Mouse (Mus musculus): ENCODE results near the gene Bcl2l14. TPM values are rescaled to one million over a fixed set of nuclear protein-coding genes. Genes with fewer than 3 reads are reported as not detected.
A peak's percentile ranks its signal among the peaks of the same experiment; 100 is the strongest.

Bcl2l14 gene
- polyA plus RNA-seq, 1 experiment from 2014 or later = not detected

DNA sequence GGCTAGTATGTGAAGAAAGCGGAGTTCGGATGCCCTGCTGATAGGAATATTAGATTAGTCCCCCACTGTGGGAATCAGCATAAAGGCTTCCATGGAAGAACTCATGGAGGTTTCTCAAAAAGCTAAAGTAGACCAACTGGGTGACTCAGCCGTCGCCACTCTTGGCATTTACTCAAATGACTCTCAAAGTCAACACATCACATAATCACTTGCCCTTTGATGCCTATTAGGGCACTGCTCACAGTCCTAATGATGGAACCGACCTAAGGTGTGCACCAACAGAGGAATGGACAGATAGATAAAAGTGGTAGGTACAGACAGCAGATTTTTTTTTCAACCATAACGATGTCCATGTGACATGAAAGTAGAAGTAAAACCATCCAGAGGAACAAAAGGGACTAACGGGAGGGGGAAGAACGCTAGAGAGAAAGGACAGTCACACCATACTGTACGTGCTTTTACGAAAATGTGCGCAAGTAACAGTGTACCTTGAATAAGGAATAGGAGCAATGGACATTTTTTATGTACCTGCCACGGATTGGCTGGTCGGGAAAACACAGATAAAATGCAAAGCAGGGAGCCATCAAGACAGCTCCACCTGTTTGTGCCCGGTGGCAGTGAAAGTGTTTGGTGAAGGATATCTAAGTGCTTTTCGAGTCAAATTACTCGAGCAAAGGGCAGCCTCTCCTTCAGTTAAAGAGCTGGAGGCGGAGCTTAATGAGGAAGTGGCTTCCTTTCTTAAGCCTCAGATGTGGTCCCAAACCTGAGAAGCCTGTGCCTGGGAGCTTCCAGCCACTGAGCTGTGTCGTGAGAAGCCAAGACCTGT lies 17.8 kb downstream of the Bcl2l14 start:
- no peak overlapping the region for H3K9ac ChIP-seq
- 66% methylated on average over 18 of the region's 18 CpGs for WGBS
- H3K4me2 ChIP-seq = no peak overlapping the region
- H3K4me1 ChIP-seq (replicated peaks) = no peaks in the 10 kb centered on the region
- ATAC-seq (ENCODE audit: low read depth) = no peak
- H3K9me3 ChIP-seq = no peaks in the 10 kb centered on the region
- H3K36me3 ChIP-seq = no peaks in the 10 kb centered on the region
- no peaks in the 10 kb centered on the region for H3K27me3 ChIP-seq
- H3K27ac ChIP-seq (replicated peaks) = no peak overlapping the region
- no peak overlapping the region for H3K4me3 ChIP-seq

DNA sequence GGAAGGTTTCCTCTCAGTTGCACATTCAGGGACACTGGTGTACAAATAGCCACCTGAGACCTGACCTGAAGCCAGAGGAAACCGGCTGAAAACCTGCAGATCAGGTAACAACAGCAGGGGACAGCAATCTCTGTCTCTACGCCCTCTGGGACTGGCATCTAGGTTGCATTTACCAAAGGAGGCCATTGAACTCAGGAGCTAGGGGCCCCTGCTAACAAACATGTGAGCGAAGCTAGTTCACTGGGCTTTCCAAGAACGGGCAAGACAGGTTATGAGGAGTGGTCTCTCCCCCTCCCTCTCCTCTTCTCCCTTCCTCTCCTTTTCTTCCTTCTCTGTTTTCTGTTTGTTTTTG lies 18.4 kb downstream of the Bcl2l14 start:
- no peaks in the 10 kb centered on the region for H3K9me3 ChIP-seq
- H3K27ac ChIP-seq (replicated peaks) = no peak overlapping the region
- no peak overlapping the region for H3K9ac ChIP-seq
- 73% methylated on average over 4 of the region's 4 CpGs for WGBS
- H3K27me3 ChIP-seq = no peaks in the 10 kb centered on the region
- no peaks in the 10 kb centered on the region for H3K36me3 ChIP-seq
- no peaks in the 10 kb centered on the region for H3K4me1 ChIP-seq (replicated peaks)
- ATAC-seq (ENCODE audit: low read depth) = no peak
- H3K4me2 ChIP-seq = no peak overlapping the region
- no peak overlapping the region for H3K4me3 ChIP-seq

DNA sequence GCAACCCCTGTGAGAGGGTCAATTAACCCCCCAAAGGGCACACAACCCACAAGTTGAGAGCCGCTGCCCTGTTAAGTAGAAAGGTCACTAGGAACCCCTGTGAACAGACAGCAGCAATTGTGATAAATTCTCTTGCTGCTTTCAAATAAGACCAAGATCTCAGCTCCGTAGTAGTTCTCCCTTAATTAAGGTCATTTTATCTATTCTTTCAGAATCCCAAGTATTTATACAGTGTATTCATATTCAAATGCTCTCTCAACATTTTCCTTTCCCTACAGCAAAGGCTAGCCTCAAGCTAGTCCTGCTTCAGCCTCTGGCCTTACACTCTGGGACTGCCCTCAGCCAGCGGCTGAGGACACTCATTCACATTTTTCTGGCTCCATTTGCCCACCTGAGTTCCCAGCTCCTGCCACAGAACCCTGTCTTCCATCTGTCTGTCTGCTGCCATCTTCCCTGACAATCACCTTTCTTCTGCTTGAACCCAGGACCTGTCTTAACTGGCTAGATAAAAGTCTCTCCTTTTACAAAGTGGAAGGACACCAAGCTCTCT lies 20.5 kb downstream of the Bcl2l14 start:
- Histone ChIP-seq H3K9me3 (no peaks in the 10 kb centered on the region), H3K9ac (no peak overlapping the region), H3K4me1 (replicated peaks) (no peaks in the 10 kb centered on the region), H3K36me3 (no peaks in the 10 kb centered on the region), H3K4me3 (no peak overlapping the region), H3K4me2 (no peak overlapping the region), H3K27ac (replicated peaks) (no peak overlapping the region), H3K27me3 (no peaks in the 10 kb centered on the region)
- no peak for ATAC-seq (ENCODE audit: low read depth)
- WGBS = 49% methylated on average over 3 of the region's 3 CpGs

DNA sequence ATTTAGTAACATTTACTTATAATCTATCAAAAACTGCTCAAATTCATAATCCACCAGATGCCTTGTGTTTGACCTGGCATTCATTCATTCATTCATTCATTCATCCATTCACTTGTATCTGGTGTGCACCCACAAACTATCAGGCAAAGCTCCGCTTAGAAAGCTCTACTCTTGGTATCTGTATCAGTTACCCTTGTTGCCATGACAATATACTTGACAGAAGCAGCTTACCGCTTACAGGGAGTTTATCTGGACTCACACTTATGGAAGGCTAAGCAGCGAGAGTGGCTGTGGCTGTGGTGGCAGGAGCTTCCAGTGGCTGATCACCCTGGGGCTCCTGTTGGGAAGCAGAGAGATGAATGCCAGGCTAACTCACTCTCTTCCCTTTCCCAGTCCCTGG lies 21.8 kb downstream of the Bcl2l14 start:
- H3K27ac ChIP-seq (replicated peaks) = no peak overlapping the region
- WGBS = 82% methylated on average over 3 of the region's 3 CpGs
- no peak for ATAC-seq (ENCODE audit: low read depth)

DNA sequence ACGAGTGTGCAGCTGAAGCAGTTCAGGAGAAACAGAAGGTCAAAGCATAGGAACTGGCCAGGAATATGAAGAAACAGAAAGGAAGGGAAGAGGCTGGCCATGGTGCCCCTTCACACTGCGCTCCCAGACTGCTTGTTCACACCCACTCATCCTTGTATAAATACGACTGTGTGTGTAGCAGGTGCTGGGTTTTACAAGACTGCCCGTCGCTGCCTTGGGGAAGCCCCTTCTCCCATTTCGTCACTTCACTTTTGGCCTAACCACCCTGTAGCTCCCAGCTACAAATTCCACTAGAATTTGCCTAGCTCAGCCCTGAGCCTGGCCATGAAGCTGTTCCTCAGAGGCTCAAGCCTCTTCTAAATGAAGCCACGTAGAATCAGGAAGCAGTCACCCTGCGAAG lies 24.3 kb downstream of the Bcl2l14 start:
- no peak overlapping the region for H3K27ac ChIP-seq (replicated peaks)
- H3K36me3 ChIP-seq = no peaks in the 10 kb centered on the region
- H3K27me3 ChIP-seq = no peaks in the 10 kb centered on the region
- H3K4me2 ChIP-seq = no peak overlapping the region
- H3K9ac ChIP-seq = no peak overlapping the region
- ATAC-seq (ENCODE audit: low read depth) = no peak
- no peak overlapping the region for H3K4me3 ChIP-seq
- 0 out of 2 replicates have a peak, but pooled peaks cover 1% of the 10 kb centered on the region for H3K4me1 ChIP-seq (replicated peaks)
- H3K9me3 ChIP-seq = no peaks in the 10 kb centered on the region
- 85% methylated on average over 8 of the region's 8 CpGs for WGBS

More for the DNA sequence above, 21.8 kb downstream of the Bcl2l14 start:
- Histone ChIP-seq H3K9ac (no peak overlapping the region), H3K9me3 (no peaks in the 10 kb centered on the region), H3K27me3 (no peaks in the 10 kb centered on the region), H3K4me3 (no peak overlapping the region), H3K36me3 (no peaks in the 10 kb centered on the region), H3K4me2 (no peak overlapping the region), H3K4me1 (replicated peaks) (no peaks in the 10 kb centered on the region)

DNA sequence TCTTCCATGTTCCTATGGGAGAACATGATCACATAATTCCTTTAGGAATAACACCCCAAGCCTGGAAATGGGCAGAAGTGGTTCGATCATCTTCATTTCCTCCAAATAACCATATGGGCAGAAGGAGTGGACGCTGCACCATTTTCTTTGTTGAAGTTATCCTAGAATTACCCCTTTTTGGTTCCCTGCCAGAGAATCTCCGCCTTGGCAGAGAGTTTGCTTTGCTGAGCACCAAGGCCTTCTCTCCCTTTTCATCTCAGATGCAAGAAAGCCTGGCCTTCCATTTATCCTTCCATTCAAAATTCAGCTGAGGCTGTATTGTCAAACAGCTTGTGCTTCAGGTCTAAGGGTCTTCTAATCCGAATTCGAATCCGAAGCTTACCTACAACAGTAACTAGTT lies 25.8 kb downstream of the Bcl2l14 start:
- Histone ChIP-seq H3K4me2 (no peak overlapping the region), H3K9ac (no peak overlapping the region), H3K4me1 (replicated peaks) (0 out of 2 replicates have a peak, but pooled peaks cover 2% of the 10 kb centered on the region), H3K36me3 (no peaks in the 10 kb centered on the region), H3K27ac (replicated peaks) (no peak overlapping the region), H3K9me3 (no peaks in the 10 kb centered on the region), H3K4me3 (no peak overlapping the region), H3K27me3 (no peaks in the 10 kb centered on the region)
- 82% methylated on average over 6 of the region's 6 CpGs for WGBS
- no peak for ATAC-seq (ENCODE audit: low read depth)

DNA sequence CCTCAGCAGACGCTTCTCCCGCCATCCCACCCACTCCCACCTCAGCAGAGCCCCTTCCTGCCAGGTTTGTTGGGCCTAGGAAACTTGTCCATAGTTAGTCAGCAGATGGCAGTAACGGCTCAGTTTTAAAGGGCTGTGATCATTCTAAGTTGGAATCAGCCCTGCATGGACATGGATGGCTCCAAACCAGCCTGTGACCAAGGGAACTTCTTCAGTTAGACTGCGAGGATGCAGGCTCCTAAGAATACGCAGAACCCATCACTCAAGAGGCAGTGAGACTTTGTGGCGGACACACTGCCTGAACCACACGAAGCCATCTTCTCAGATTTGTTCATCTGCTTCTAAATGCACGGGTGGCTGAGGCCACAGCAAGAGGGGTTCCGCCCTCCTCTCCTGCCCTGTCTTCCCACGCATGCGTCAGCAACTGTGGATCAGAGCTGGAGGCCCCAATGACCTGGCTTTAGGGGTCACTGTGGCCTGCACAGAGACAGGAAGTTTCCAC lies 29.1 kb downstream of the Bcl2l14 start:
- ATAC-seq (ENCODE audit: low read depth) = peak; percentile 68
- Histone ChIP-seq H3K9ac (no peak overlapping the region), H3K27ac (replicated peaks) (no peak overlapping the region), H3K4me1 (replicated peaks) (0 out of 2 replicates have a peak, but pooled peaks cover 5% of the 10 kb centered on the region), H3K9me3 (no peaks in the 10 kb centered on the region), H3K27me3 (no peaks in the 10 kb centered on the region), H3K4me2 (no peak overlapping the region), H3K36me3 (no peaks in the 10 kb centered on the region), H3K4me3 (no peak overlapping the region)
- 49% methylated on average over 11 of the region's 11 CpGs for WGBS

DNA sequence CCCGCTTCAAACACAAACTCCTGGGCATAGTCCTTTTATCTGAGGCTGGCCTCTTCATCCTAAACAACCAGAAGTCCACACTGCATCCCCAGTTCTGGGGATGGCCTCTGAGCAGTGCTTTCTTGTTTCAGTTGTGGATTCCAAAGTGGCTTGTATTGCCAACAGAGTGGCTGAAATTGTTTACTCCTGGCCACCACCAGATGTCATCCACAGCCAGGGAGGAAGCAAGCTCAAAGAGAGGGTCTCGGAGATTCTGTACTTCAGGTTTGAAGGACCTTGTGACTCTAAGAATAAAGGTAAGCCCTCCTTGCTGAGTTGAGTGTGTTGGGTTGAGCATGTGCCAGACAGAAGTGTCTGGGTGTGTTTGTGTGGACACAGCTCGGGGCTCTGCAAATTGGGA lies 31.0 kb downstream of the Bcl2l14 start:
- Histone ChIP-seq H3K4me1 (replicated peaks) (0 out of 2 replicates have a peak, but pooled peaks cover 5% of the 10 kb centered on the region), H3K27ac (replicated peaks) (no peak overlapping the region), H3K27me3 (no peaks in the 10 kb centered on the region), H3K36me3 (no peaks in the 10 kb centered on the region), H3K9ac (no peak overlapping the region), H3K4me3 (no peak overlapping the region), H3K9me3 (no peaks in the 10 kb centered on the region), H3K4me2 (no peak overlapping the region)
- no peak for ATAC-seq (ENCODE audit: low read depth)
- WGBS = 86% methylated on average over 3 of the region's 3 CpGs

DNA sequence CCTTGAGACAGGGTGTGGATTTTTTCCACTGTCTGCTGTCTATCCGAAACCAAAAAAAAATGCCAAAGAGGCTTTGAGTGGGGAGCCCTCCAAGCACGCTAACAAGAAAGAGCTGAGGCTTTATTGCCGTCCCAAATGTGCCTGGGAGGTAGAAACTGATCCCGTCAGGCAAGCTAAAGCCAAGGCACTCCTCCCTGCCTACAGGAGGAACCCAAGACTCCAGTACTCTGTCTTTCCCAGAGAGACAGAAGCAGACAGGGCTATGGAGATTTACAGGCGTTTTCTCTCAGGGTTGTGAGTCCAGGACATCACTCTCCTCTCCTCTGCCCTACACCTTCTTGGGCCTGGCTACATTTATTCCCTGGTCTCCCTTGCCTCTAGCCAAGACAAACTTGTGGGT lies 32.3 kb downstream of the Bcl2l14 start:
- H3K4me3 ChIP-seq = no peak overlapping the region
- no peak overlapping the region for H3K4me2 ChIP-seq
- no peak overlapping the region for H3K9ac ChIP-seq
- WGBS = 61% methylated on average over 5 of the region's 5 CpGs
- H3K4me1 ChIP-seq (replicated peaks) = 0 out of 2 replicates have a peak, but pooled peaks cover 5% of the 10 kb centered on the region
- no peak overlapping the region for H3K27ac ChIP-seq (replicated peaks)
- no peaks in the 10 kb centered on the region for H3K36me3 ChIP-seq
- no peaks in the 10 kb centered on the region for H3K9me3 ChIP-seq
- H3K27me3 ChIP-seq = no peaks in the 10 kb centered on the region
- no peak for ATAC-seq (ENCODE audit: low read depth)

DNA sequence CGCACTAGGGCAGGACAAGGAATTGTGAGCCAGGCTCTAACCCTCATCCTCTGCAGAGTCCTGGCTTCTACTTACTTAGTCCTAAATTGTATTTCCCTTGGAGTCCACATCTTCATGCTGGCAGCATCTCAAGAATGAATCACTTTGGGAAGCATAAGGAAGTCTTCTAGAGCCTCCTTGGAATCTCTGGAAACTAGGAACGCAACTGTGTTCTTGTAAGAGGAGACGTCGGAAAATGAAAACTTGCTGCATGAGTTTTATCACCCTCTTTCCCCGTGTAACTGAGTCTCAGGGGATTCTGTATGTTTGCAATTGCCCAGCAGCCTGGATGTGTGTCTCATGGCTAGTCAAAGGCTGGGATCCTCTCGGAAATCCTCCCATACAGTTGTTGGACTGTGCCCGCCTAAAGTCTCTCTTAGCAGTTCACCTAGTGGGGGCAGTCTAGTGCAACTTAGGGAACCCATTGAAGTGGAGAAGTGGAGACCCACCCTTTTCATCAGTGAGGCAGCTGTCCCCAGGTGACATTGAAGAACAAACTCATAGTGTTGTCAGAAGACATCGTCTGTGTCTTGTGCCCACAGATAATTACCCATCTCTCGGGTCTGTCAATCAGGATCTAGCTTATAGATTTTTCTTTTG lies 34.2 kb downstream of the Bcl2l14 start:
- Histone ChIP-seq H3K36me3 (no peaks in the 10 kb centered on the region), H3K27me3 (no peaks in the 10 kb centered on the region), H3K27ac (replicated peaks) (no peak overlapping the region), H3K4me1 (replicated peaks) (0 out of 2 replicates have a peak, but pooled peaks cover 5% of the 10 kb centered on the region), H3K4me2 (no peak overlapping the region), H3K9me3 (no peaks in the 10 kb centered on the region), H3K9ac (no peak overlapping the region), H3K4me3 (no peak overlapping the region)
- 84% methylated on average over 9 of the region's 9 CpGs for WGBS
- no peak for ATAC-seq (ENCODE audit: low read depth)

DNA sequence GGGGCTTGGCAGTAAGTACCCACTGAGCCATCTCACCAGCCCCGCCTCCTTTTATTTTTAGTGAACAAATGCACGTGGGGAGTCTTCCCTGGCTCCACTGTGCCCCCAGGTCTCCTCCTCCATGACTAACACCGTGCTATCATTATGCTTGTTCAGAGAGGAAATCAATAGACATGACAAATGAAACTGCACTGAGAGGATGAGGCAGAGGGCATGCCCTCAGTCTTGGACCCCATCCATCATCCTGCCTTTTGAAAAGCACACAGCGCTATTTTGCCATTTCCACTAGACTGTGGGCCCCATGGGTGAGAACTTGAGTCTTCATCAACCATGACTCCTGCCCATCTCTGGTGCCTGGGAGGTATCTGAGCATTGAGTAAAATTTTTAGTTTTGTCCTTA lies 35.5 kb downstream of the Bcl2l14 start:
- no peaks in the 10 kb centered on the region for H3K36me3 ChIP-seq
- no peak overlapping the region for H3K27ac ChIP-seq (replicated peaks)
- H3K27me3 ChIP-seq = no peaks in the 10 kb centered on the region
- no peaks in the 10 kb centered on the region for H3K9me3 ChIP-seq
- no peak overlapping the region for H3K4me2 ChIP-seq
- WGBS = 33% methylated on average over 4 of the region's 4 CpGs
- H3K9ac ChIP-seq = no peak overlapping the region
- H3K4me1 ChIP-seq (replicated peaks) = 0 out of 2 replicates have a peak, but pooled peaks cover 3% of the 10 kb centered on the region
- no peak overlapping the region for H3K4me3 ChIP-seq
- ATAC-seq (ENCODE audit: low read depth) = no peak

DNA sequence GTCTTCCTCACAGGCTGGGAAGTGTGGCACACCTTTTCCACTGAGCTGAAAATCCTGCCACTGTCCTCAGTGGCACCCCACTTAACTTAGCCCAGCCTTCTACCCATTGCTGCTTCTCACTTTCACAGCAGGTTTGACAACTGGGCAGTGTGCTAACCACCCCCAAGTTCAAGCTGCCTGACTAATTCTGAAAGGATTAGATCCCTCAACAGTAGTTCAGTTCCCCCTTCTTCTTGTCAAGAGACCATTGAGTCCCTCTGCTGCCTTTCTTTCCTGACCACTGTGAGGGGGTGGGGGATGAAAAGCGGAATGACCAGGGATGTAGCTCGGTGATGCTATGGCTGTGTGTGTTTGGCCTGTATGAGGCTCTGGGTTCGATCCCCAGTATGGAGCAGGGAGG lies 37.2 kb downstream of the Bcl2l14 start:
- ATAC-seq (ENCODE audit: low read depth) = no peak
- H3K4me2 ChIP-seq = no peak overlapping the region
- no peaks in the 10 kb centered on the region for H3K27me3 ChIP-seq
- H3K4me3 ChIP-seq = no peak overlapping the region
- H3K4me1 ChIP-seq (replicated peaks) = 0 out of 2 replicates have a peak, but pooled peaks cover 3% of the 10 kb centered on the region
- H3K27ac ChIP-seq (replicated peaks) = no peak overlapping the region
- no peaks in the 10 kb centered on the region for H3K36me3 ChIP-seq
- no peaks in the 10 kb centered on the region for H3K9me3 ChIP-seq
- 85% methylated on average over 3 of the region's 3 CpGs for WGBS
- H3K9ac ChIP-seq = no peak overlapping the region

All from neural tube, embryonic 13.5 days (tissue).